Mouse (Mus musculus): ENCODE results near the gene March4.

GRCm38 (mm10) chr1:72476594-72476993, 60.1 kb downstream of the March4 start:
- TF ChIP-seq GATA1 (IDR thresholded peaks at IDR 0.05; ENCODE audit: low read length) (no peak), TAL1 (IDR thresholded peaks at IDR 0.05; ENCODE audit: low read length) (no peak)
